Mouse (Mus musculus) embryonic fibroblast, embryonic 13.5 days (primary cell): ENCODE data around the gene Bex1. TPM values are rescaled to one million over a fixed set of nuclear protein-coding genes. Genes with fewer than 3 reads are reported as not detected.

Experiments used
- H3K27ac ChIP-seq: 2 replicates; pipeline ENCODE4 v1.5.1; 2012; ENCODE audit warnings: low read length, control low read depth, inconsistent platforms; ENCODE audit not compliant: insufficient read depth
- H3K4me1 ChIP-seq: 2 replicates; pipeline ENCODE4 v1.6.1; 2011; ENCODE audit warnings: low read length; ENCODE audit not compliant: control insufficient read depth, insufficient read depth
- H3K4me3 ChIP-seq: 2 replicates; pipeline ENCODE4 v1.5.1; 2011; ENCODE audit warnings: mild to moderate bottlenecking, control low read depth, low read length; ENCODE audit not compliant: insufficient read depth
- CTCF ChIP-seq: IDR thresholded peaks from 2 replicates; pipeline ENCODE4 v1.5.1; 2011; ENCODE audit warnings: mild to moderate bottlenecking, control low read depth, low read length, moderate library complexity, borderline replicate concordance; ENCODE audit not compliant: insufficient read depth
- POLR2A ChIP-seq: IDR thresholded peaks from 2 replicates; pipeline ENCODE4 v1.6.1; 2011; ENCODE audit warnings: low read depth, mild to moderate bottlenecking, control low read depth, low read length, moderate library complexity
- polyA plus RNA-seq: library from polyadenylated mRNA; stranded (reverse); fragments of >200 nt; gene quantifications from 2 replicates; pipeline ENCODE4 v1.2.4, GENCODE M21; 2011; ENCODE audit warnings: low read depth; ENCODE audit not compliant: missing spikeins, insufficient read length

The Bex1 gene
- polyA plus RNA-seq, 1 experiment = 1.8 TPM

DNA sequence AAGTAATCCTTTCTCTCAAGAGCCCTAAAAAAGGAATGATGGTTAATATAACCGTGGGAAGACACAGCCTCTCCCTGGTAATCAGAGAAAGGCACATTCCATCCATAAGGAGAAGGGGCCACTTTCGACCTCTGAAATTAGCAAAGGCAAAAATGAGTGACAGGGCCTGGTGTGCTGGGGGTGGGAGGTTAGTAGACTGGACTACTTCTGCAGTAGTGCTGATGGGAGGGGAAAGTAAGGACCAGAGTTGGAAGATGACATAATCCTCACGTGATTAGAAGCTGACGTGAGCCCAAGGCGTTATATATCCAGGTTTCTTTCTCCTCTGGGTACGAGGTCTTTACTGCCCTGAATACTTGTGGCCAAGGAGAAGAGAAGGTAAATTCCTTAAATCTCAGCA is 8.4 kb upstream of the Bex1 start:
- no peak overlapping the region for H3K4me3 ChIP-seq
- H3K27ac ChIP-seq = no peak overlapping the region
- TF ChIP-seq POLR2A (no peak), CTCF (no peak)
- no peaks in the 10 kb centered on the region for H3K4me1 ChIP-seq

DNA sequence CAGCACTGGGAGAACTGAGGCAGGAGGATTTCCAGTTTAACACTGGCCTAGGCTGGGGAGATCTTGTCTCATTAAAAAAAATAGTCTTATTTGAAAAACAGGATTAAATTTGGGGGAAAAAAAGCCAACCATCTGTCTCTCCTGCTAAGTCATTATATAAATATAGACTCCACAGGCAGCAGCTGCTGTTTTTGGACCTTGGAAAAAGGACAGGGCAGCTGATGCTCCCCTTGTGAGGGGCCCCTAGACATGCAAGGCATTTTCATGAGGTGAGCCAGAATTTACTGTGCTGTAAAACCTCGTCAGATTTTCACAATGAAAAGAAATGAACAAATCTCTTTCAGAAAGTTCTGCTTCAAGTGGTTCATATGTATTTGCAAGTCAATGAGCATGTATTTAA is 990 bp upstream of the Bex1 start:
- no peak overlapping the region for H3K4me3 ChIP-seq
- TF ChIP-seq CTCF (no peak), POLR2A (no peak)
- H3K27ac ChIP-seq = no peak overlapping the region
- no peaks in the 10 kb centered on the region for H3K4me1 ChIP-seq

DNA sequence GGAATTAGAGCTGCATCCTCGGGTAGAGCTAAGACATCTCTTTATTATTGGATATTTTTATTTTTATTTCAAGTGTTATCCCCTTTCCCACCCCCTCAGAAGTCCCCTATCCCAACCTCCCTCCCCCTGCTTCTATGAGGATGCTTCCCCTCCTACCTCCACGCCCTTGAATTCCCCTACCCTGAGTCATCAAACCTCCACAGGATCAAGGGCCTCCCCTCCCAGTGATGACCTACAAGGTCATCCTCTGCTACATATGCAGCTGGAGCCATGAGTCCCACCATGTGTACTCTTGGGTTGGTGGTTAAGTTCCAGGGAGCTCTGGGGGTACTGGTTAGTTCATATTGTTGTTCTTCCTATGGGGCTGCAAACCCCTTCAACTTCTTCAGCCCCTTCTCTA is 1.9 kb downstream of the Bex1 start:
- no peak for TF ChIP-seq CTCF
- no peak for TF ChIP-seq POLR2A
- H3K27ac ChIP-seq = no peak overlapping the region
- H3K4me3 ChIP-seq = no peak overlapping the region
- no peaks in the 10 kb centered on the region for H3K4me1 ChIP-seq

DNA sequence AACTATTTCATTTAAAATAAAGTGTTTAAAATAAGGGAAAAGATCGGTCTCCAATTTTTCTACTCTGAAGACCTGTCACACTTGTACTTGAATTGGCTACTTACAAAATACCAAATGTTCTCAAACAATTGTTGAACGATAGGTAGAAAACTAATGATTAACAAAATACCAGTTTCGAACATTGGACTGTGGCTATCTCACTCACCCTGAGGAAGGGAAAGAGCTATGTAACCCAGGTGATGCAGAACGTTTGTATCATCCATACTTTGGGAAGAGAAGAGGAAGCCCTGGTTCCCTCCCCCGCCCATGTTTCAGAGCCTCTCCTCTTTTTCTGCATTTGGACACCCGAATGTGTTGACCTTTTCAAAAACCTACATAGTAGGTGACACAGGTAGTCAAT is 10.9 kb downstream of the Bex1 start:
- no peak for TF ChIP-seq POLR2A
- no peak for TF ChIP-seq CTCF
- H3K4me3 ChIP-seq = no peak overlapping the region
- H3K4me1 ChIP-seq = peaks cover 2% of the 10 kb centered on the region; the same call in 1 of the 2 replicates
- no peak overlapping the region for H3K27ac ChIP-seq

DNA sequence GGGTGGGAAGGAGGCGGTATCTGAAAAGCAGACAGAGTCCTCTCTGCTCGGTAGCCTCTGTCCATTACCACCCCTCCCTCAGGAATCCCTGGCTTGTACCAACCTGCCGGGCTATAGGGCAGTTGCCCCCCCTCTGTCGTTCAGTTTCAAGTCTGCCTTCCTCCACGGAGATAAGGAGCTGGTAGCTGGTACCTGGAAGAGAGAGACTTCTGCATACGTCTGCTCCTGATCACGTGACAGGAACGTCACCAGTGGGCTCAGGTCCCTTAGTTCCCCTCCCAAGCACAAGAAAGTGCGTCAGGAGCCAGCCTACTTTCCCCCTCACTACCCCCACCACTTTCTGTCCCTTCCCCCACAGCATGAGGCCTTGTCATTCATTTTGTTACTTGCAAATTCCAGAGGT is 11.6 kb downstream of the Bex1 start, which contains the start of gene Tceal5:
TSS of gene Tceal5 (minus strand) at position 213 of the 403 bp plus-strand sequence.
- TF ChIP-seq CTCF (no peak), POLR2A (no peak)
- Histone ChIP-seq H3K4me1 (peaks cover 2% of the 10 kb centered on the region; the same call in 1 of the 2 replicates), H3K27ac (no peak within 1 kb of the TSS), H3K4me3 (peak within 1 kb of the TSS; percentile 24; the same call in 1 of the 2 replicates)

DNA sequence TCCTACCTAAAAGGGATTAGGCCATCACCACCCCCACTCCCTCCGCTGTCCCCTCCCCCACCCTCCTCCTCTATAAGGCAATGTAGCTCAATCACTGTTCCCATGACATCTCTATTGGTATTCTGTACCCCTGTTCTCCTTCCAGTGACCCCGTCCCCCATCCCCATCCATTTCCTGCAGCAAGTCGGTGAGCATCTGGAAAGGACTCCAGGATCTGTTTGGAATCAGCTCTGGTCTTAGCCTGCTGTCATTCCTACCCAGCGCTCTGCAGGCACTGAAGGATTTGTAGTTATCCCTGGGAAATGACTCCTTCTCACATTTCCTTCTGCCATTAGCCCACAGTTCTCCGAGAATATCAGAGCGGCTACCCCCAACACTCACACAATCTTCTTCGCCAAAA is 12.1 kb downstream of the Bex1 start:
- H3K4me1 ChIP-seq = peaks cover 2% of the 10 kb centered on the region; the same call in 1 of the 2 replicates
- no peak overlapping the region for H3K27ac ChIP-seq
- TF ChIP-seq POLR2A (no peak), CTCF (no peak)
- peak overlapping the region; percentile 24; the same call in 1 of the 2 replicates for H3K4me3 ChIP-seq

DNA sequence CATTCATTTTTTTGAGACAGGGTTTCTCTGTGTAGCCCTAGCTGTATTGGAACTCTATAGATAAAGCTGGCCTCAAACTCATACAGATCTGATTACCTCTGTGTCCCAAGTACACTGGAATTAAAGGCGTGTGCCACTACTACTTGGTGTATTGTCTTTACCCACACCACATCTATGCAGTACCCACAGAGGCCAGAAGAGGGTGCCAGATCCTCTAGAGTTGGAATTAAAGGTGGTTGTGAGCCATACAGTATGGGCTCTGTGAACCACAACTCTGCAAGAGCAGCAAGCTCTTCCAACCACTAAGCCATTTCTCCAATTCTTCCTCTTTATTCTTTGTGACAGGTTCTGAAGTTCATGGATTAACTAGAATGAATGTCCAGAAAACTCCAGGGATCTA is 18.4 kb downstream of the Bex1 start:
- Histone ChIP-seq H3K4me3 (no peak overlapping the region), H3K4me1 (no peaks in the 10 kb centered on the region), H3K27ac (no peak overlapping the region)
- no peak for TF ChIP-seq CTCF
- TF ChIP-seq POLR2A = no peak

DNA sequence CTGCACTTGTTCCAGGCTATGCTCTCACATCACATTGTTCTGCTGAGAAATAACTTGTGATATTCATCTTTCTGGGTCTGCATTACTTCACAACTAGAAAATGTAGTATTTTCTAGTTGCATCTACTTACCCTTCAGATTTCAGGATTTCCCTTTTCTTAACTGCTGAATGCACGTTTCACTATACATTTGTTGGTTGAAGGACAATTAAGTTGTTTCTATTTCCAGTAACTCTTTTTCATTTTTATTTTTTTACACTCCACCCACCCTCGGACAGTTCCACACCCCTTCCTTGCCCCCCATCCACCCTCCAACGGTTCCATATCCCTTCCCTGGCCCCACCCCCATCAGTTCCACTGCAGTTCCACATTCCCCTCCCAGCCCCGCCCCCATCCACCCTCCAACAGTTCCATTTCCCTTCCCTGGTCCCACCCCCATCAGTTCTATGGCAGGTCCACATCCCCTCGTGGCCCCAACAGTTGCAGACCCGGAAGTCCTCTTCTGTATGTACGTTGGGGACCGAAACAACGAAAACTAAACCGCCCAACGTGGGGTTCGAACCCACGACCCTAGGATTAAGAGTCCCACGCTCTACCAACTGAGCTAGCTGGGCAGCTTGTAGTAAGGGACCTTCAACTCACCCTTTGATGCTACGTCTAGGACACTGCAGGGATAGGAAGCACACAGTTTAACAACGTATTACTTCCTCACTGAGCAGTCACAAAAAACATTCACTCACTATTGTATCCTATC is 19.9 kb downstream of the Bex1 start:
- H3K27ac ChIP-seq = no peak overlapping the region
- no peak overlapping the region for H3K4me3 ChIP-seq
- no peak for TF ChIP-seq POLR2A
- no peak for TF ChIP-seq CTCF
- no peaks in the 10 kb centered on the region for H3K4me1 ChIP-seq

DNA sequence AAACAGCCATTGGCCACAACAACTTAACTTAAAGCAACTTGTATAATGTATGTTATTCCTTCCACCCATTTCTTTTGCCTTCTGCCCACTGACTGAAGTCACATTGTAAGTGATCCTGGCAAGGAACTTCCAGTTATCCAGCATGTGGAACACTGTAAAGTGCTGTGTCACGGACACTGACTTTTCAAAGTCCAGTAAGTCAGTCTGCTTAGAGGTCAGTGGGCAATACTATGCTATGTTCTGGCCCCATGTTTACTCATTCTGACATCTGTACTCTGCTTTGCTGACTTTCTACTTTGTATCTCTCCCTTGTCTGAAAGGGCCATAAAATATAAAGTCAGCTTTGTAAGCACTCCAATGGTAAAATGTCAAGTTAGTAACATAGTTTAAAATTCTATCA is 32.2 kb downstream of the Bex1 start:
- Histone ChIP-seq H3K27ac (no peak overlapping the region), H3K4me1 (no peaks in the 10 kb centered on the region)
- TF ChIP-seq POLR2A (no peak), CTCF (no peak)

DNA sequence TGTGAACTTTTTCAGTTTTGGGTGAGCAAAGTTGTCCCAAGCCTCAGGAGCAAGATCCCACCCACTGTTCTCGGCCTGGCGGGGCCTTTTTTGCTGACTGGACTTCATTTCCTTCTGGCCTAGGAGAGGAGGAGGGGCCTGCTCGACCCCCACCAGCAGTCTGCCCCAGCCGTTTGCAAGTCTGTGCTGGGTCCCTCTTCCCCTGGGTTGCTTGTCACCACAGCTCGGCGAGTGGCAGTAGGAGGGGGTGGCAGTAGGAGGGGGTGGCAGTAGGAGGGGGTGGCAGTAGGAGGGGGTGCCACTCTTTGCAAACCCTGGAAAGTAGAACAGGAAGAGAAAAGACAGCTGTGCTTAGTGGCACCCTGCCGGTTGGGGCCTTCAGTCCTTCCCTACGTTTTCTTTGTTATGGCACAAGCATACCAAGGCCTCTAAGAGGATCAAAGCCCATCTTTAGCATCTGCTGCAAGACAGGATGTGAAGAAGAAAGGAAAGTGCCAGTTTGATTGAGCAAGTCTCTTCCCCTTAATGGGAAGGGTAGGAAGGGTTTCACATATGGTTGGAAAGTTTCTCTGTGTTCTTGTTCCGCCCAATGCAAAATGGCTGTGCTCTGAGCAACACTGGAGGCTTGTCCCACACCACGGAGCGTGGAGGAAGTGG is 34.3 kb downstream of the Bex1 start:
- Histone ChIP-seq H3K27ac (no peak overlapping the region), H3K4me3 (no peak overlapping the region), H3K4me1 (no peaks in the 10 kb centered on the region; the same call in 1 of the 2 replicates)
- TF ChIP-seq CTCF = no peak
- TF ChIP-seq POLR2A = no peak

More for the DNA sequence above, 32.2 kb downstream of the Bex1 start:
- H3K4me3 ChIP-seq = no peak overlapping the region
